Mouse (Mus musculus): ENCODE measurements around the gene Stk26. TPM values are rescaled to one million over a fixed set of nuclear protein-coding genes. Genes with fewer than 3 reads are reported as not detected.

Gene Stk26
- polyA plus RNA-seq, 1 experiment from 2014 or later = 8.7 TPM

GRCm38 (mm10) chrX:50917389-50917788 is 76.5 kb downstream of the Stk26 start:
- H3K36me3 ChIP-seq (ENCODE audit: control insufficient read depth, insufficient read depth, low read length) = no peaks in the 10 kb centered on the region
- no peak overlapping the region for H3K27ac ChIP-seq (ENCODE audit: low read length)
- H3K4me1 ChIP-seq (replicated peaks; ENCODE audit: control insufficient read depth, insufficient read depth, low read length) = no peaks in the 10 kb centered on the region
- no peak overlapping the region for H3K9ac ChIP-seq (ENCODE audit: low read length)
- 52% methylated on average over 3 of the region's 3 CpGs for WGBS
- no peak overlapping the region for H3K4me2 ChIP-seq (ENCODE audit: low read depth, low read length)
- no peaks in the 10 kb centered on the region for H3K27me3 ChIP-seq (ENCODE audit: control insufficient read depth, insufficient read depth, low read depth, low read length)
- no peak for ATAC-seq (ENCODE audit: low read depth)
- no peak overlapping the region for H3K4me3 ChIP-seq (ENCODE audit: low read length)
- H3K9me3 ChIP-seq (ENCODE audit: control insufficient read depth, low read length) = no peaks in the 10 kb centered on the region

- Histone ChIP-seq H3K4me2 (ENCODE audit: low read depth, low read length) (no peak overlapping the region), H3K4me1 (replicated peaks; ENCODE audit: control insufficient read depth, insufficient read depth, low read length) (no peaks in the 10 kb centered on the region), H3K9me3 (ENCODE audit: control insufficient read depth, low read length) (no peaks in the 10 kb centered on the region), H3K9ac (ENCODE audit: low read length) (no peak overlapping the region), H3K36me3 (ENCODE audit: control insufficient read depth, insufficient read depth, low read length) (no peaks in the 10 kb centered on the region), H3K27me3 (ENCODE audit: control insufficient read depth, insufficient read depth, low read depth, low read length) (no peaks in the 10 kb centered on the region), H3K4me3 (ENCODE audit: low read length) (no peak overlapping the region), H3K27ac (ENCODE audit: low read length) (no peak overlapping the region)
- no peak for ATAC-seq (ENCODE audit: low read depth)
- WGBS = 28% methylated on average over 3 of the region's 3 CpGs
Observed at GRCm38 (mm10) chrX:50918754-50919153, 77.9 kb downstream of the Stk26 start.

- Histone ChIP-seq H3K36me3 (ENCODE audit: control insufficient read depth, insufficient read depth, low read length) (no peaks in the 10 kb centered on the region), H3K4me2 (ENCODE audit: low read depth, low read length) (no peak overlapping the region), H3K9me3 (ENCODE audit: control insufficient read depth, low read length) (no peaks in the 10 kb centered on the region), H3K4me3 (ENCODE audit: low read length) (no peak overlapping the region), H3K9ac (ENCODE audit: low read length) (no peak overlapping the region), H3K4me1 (replicated peaks; ENCODE audit: control insufficient read depth, insufficient read depth, low read length) (no peaks in the 10 kb centered on the region), H3K27me3 (ENCODE audit: control insufficient read depth, insufficient read depth, low read depth, low read length) (no peaks in the 10 kb centered on the region), H3K27ac (ENCODE audit: low read length) (no peak overlapping the region)
- 39% methylated on average over 18 of the region's 18 CpGs for WGBS
- no peak for ATAC-seq (ENCODE audit: low read depth)
Observed at GRCm38 (mm10) chrX:50924629-50925364, 84.0 kb downstream of the Stk26 start.

- H3K9me3 ChIP-seq (ENCODE audit: control insufficient read depth, low read length) = no peaks in the 10 kb centered on the region
- H3K4me3 ChIP-seq (ENCODE audit: low read length) = no peak overlapping the region
- no peak for ATAC-seq (ENCODE audit: low read depth)
- 65% methylated on average over 10 of the region's 10 CpGs for WGBS
- no peaks in the 10 kb centered on the region for H3K36me3 ChIP-seq (ENCODE audit: control insufficient read depth, insufficient read depth, low read length)
- H3K27ac ChIP-seq (ENCODE audit: low read length) = no peak overlapping the region
- no peaks in the 10 kb centered on the region for H3K27me3 ChIP-seq (ENCODE audit: control insufficient read depth, insufficient read depth, low read depth, low read length)
- no peaks in the 10 kb centered on the region for H3K4me1 ChIP-seq (replicated peaks; ENCODE audit: control insufficient read depth, insufficient read depth, low read length)
- H3K4me2 ChIP-seq (ENCODE audit: low read depth, low read length) = no peak overlapping the region
- no peak overlapping the region for H3K9ac ChIP-seq (ENCODE audit: low read length)
Observed at GRCm38 (mm10) chrX:50926893-50927545, 86.2 kb downstream of the Stk26 start.

- H3K4me1 ChIP-seq (replicated peaks; ENCODE audit: control insufficient read depth, insufficient read depth, low read length) = no peaks in the 10 kb centered on the region
- no peaks in the 10 kb centered on the region for H3K9me3 ChIP-seq (ENCODE audit: control insufficient read depth, low read length)
Observed at GRCm38 (mm10) chrX:50930309-50930708, 89.5 kb downstream of the Stk26 start.

GRCm38 (mm10) chrX:50937117-50937516 is 96.3 kb downstream of the Stk26 start:
- Histone ChIP-seq H3K4me2 (ENCODE audit: low read depth, low read length) (no peak overlapping the region), H3K27me3 (ENCODE audit: control insufficient read depth, insufficient read depth, low read depth, low read length) (no peaks in the 10 kb centered on the region; the same call in 1 of the 2 replicates), H3K36me3 (ENCODE audit: control insufficient read depth, insufficient read depth, low read length) (no peaks in the 10 kb centered on the region), H3K9me3 (ENCODE audit: control insufficient read depth, low read length) (no peaks in the 10 kb centered on the region), H3K27ac (ENCODE audit: low read length) (no peak overlapping the region), H3K4me1 (replicated peaks; ENCODE audit: control insufficient read depth, insufficient read depth, low read length) (no peaks in the 10 kb centered on the region), H3K4me3 (ENCODE audit: low read length) (no peak overlapping the region), H3K9ac (ENCODE audit: low read length) (no peak overlapping the region)
- no peak for ATAC-seq (ENCODE audit: low read depth)
- 60% methylated on average over 3 of the region's 3 CpGs for WGBS

More at GRCm38 (mm10) chrX:50930309-50930708, 89.5 kb downstream of the Stk26 start:
- Histone ChIP-seq H3K4me3 (ENCODE audit: low read length) (no peak overlapping the region), H3K9ac (ENCODE audit: low read length) (no peak overlapping the region), H3K36me3 (ENCODE audit: control insufficient read depth, insufficient read depth, low read length) (no peaks in the 10 kb centered on the region), H3K27ac (ENCODE audit: low read length) (no peak overlapping the region), H3K27me3 (ENCODE audit: control insufficient read depth, insufficient read depth, low read depth, low read length) (no peaks in the 10 kb centered on the region), H3K4me2 (ENCODE audit: low read depth, low read length) (no peak overlapping the region)
- WGBS = 45% methylated on average over 3 of the region's 3 CpGs
- no peak for ATAC-seq (ENCODE audit: low read depth)

GRCm38 (mm10) chrX:50942610-50943009 is 101.8 kb downstream of the Stk26 start, which contains the start of gene Frmd7:
TSS of gene Frmd7 (minus strand) at chrX:50942710.
- H3K4me2 ChIP-seq (ENCODE audit: low read depth, low read length) = no peak within 1 kb of the TSS
- WGBS = 64% methylated on average over 14 of the region's 14 CpGs
- ATAC-seq (ENCODE audit: low read depth) = no peak

More at GRCm38 (mm10) chrX:50942610-50943009, 101.8 kb downstream of the Stk26 start, which contains the start of gene Frmd7:
- H3K27me3 ChIP-seq (ENCODE audit: control insufficient read depth, insufficient read depth, low read depth, low read length) = no peaks in the 10 kb centered on the region; the same call in 1 of the 2 replicates
- H3K27ac ChIP-seq (ENCODE audit: low read length) = no peak within 1 kb of the TSS
- H3K36me3 ChIP-seq (ENCODE audit: control insufficient read depth, insufficient read depth, low read length) = no peaks in the 10 kb centered on the region
- no peaks in the 10 kb centered on the region for H3K4me1 ChIP-seq (replicated peaks; ENCODE audit: control insufficient read depth, insufficient read depth, low read length)
- no peak within 1 kb of the TSS for H3K9ac ChIP-seq (ENCODE audit: low read length)
- no peaks in the 10 kb centered on the region for H3K9me3 ChIP-seq (ENCODE audit: control insufficient read depth, low read length)
- no peak within 1 kb of the TSS for H3K4me3 ChIP-seq (ENCODE audit: low read length)

Other genes with a start within 250 kb of the Stk26 start
- gene Frmd7, start 101.7 kb downstream of the Stk26 start, polyA plus RNA-seq (2015; fragmentation: Nextera tagmentation; extraction: Ambion mirVana) = 0.10 and 0.14 TPM in 2 replicates
- gene Rap2c, start 177.0 kb downstream of the Stk26 start, polyA plus RNA-seq (2015; fragmentation: Nextera tagmentation; extraction: Ambion mirVana) = 20.3 and 23.3 TPM in 2 replicates